Mouse (Mus musculus) erythroblast, embryonic 14.5 days (primary cell): Measurements from ENCODE around the gene Rimklb.

ENCODE experiments used
- GATA1 ChIP-seq: IDR thresholded peaks from 2 replicates; pipeline ENCODE4 v1.6.1; 2012; ENCODE audit warnings: low read length, inconsistent platforms, mixed read lengths
- TAL1 ChIP-seq: IDR thresholded peaks from 3 replicates; pipeline ENCODE4 v1.6.1; 2012; ENCODE audit warnings: low read length, inconsistent platforms, mixed read lengths

DNA sequence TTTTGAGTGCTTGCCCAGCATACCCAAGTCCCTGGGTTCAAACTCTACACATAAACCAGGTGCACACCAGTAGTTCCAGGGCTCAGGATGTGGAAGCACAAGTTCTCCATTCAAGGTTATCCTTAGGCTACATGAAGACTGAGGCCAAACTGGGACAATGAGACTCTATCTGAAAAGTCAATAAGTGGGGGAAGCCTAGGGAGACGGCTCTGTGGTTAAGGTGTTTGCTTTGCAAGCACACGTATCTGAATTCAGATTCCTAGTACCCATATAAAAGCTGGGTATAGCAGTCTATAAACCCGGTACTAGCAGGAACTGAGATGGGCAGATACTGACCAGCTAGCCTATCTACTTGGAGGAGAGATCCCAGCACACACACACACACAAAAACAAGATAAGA lies 20.5 kb downstream of the Rimklb start:
- TF ChIP-seq TAL1 = no peak
- no peak for TF ChIP-seq GATA1
